Mouse (Mus musculus) heart, postnatal 10 days (tissue): ENCODE measurements around the gene Izumo2. TPM values are rescaled to one million over a fixed set of nuclear protein-coding genes. Genes with fewer than 3 reads are reported as not detected.
"Not testable (repeated sequence)": the region's sequence is repeated elsewhere in the genome, so short reads cannot be mapped to it uniquely, and the experiment has no call there.

Experiments used
- DNase-seq, 2 experiments: peaks; one replicate each; pipeline ENCODE4 v3.0.0; 2021
- intact Hi-C: fragments of 180-260 bp; cut with DNase I; formaldehyde crosslinking; loops from one replicate; pipeline ENCODE4 v1.15.1; 2025
- total RNA-seq, 2 experiments: library from RNA; stranded (reverse); gene quantifications; 2 replicates each; pipeline ENCODE4 v1.2.3; 2021

The Izumo2 gene
- total RNA-seq, 2 experiments from 2014 or later = not detected

DNA sequence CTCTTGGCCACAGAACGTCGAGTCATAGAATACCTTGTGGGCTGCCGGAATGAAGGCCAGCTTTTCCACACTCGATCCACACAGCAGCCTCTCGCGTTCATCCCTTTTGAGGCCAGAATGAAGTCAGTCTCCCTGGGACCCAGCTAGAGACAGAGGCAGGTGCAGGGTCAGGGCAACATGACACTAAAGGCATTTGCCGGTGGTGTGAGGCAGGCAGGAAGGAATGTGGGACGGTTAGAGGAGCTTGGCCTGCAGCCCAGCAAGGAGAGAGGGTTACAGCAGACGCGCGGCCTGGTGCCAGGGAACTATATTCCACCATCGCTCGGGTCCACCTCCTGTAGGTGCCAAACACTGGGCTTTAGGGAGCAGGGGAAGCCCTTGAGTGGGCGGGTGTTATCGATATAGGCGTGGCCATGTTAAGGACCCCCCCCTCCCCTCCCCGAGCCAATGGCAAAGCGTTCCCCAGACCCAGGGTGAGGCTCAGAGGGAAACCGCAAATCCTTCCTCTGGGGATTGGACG lies 11.3 kb upstream of the Izumo2 start:
- DNase-seq = peak; percentile 86 to 88
- intact Hi-C loops = loop anchor here (2.0 kb wide), 1 partner anchor 20 kb away; no protein-coding TSS in a partner anchor

- DNase-seq = no peak
- intact Hi-C loops = loop anchor here (2.0 kb wide), 1 partner anchor 21 kb away; no protein-coding TSS in a partner anchor
Observed at GRCm38 (mm10) chr7:44697980-44698379, 10.6 kb upstream of the Izumo2 start.

- intact Hi-C loops = loop anchor here (5.0 kb wide), 3 partner anchors 35 to 180 kb away; partner anchors contain the start of gene Mybpc2
- DNase-seq = peak; percentile 44 to 51
Observed at GRCm38 (mm10) chr7:44701921-44702320, 6.6 kb upstream of the Izumo2 start.

GRCm38 (mm10) chr7:44702985-44703384 lies 5.6 kb upstream of the Izumo2 start:
- no peak for DNase-seq
- intact Hi-C loops = loop anchor here (5.0 kb wide), 3 partner anchors 36 to 181 kb away; partner anchors contain the start of gene Mybpc2

DNA sequence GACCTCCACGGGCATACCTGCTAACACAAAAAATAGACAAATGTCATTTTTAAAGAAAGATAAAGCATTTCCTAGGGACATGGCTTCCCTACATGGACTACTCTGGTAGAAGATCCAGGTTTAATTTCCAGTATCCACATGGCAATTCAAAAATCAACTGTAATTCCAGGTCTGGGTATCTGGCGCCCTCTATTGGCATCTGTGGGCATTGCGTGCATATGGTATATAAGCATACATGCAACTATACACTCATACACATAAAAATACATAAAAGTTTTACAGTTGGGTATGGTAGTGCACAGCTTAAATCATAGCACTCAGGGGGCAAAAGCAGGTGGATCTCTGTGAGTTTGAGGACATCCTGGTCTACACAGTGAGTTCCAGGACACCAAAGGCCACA lies 4.2 kb upstream of the Izumo2 start:
- DNase-seq = peak; percentile 48 to 62
- intact Hi-C loops = loop anchor here (5.0 kb wide), 3 partner anchors 37 to 182 kb away; partner anchors contain the start of gene Mybpc2

DNA sequence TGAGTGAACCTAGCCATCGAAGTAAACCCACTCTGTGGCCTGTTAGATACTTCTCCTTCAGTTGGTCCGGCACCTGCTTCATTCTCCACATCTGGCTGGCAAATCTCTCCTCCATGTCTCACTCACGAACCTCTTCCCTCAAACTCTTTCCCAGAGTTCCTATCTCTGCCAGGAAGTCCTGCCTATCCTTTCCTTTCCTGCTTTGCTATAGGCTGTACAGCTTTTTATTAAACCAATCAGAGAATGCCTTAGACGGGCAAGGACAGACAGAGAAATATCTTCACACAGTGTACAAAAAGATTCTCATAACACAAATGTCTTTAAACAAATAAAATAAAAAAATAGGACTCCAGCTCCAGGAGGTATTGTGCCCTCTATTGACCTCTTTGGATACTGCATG lies 3.5 kb upstream of the Izumo2 start:
- intact Hi-C loops = no loop called here
- no peak for DNase-seq

DNA sequence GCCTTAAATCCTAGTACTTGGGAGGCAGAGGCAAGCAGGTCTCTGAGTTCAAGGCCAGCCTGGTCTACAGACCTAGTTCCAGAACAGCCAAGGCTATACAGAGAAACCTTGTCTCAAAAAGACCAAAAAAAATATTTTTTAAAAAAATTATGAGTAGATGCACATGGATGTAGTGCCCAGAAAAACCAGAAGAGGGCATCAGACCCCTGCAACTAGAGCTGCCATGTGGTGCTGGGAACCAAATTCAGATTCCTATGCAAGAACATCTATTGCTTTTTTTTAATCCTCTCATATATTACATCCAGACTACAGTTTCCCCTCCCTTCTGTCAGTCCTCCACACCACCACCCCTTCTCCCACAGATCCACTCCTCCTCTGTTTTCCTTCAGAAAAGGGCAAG lies 2.2 kb upstream of the Izumo2 start:
- intact Hi-C loops = no loop called here

GRCm38 (mm10) chr7:44707169-44707675 lies 1.3 kb upstream of the Izumo2 start:
- DNase-seq = no peak
- intact Hi-C loops = no loop called here

More for the DNA sequence above, 2.2 kb upstream of the Izumo2 start:
- no peak for DNase-seq

- DNase-seq, intact Hi-C loops: not testable (repeated sequence)
Observed at GRCm38 (mm10) chr7:44708093-44708492, 449 bp upstream of the Izumo2 start.

DNA sequence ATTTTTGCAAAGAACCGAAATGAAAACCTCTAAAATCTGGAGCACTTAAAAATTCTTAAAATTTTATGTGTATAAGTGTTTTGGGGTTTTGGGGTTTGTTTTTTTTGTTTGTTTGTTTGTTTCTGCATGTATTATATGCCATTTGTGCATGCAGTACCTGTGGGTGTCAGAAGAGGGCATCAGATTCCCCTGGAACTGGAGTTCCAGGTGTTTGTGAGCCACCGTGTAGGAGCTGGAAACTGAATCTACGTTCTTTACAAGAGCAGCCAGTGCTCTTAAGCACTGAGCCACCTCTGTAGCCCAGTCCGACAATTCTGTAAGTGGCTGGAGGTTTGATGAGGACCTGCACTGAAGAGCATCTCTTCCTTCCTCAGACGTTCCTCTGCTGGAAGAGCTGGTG lies 1.3 kb downstream of the Izumo2 start:
- no peak for DNase-seq
- intact Hi-C loops = no loop called here

DNA sequence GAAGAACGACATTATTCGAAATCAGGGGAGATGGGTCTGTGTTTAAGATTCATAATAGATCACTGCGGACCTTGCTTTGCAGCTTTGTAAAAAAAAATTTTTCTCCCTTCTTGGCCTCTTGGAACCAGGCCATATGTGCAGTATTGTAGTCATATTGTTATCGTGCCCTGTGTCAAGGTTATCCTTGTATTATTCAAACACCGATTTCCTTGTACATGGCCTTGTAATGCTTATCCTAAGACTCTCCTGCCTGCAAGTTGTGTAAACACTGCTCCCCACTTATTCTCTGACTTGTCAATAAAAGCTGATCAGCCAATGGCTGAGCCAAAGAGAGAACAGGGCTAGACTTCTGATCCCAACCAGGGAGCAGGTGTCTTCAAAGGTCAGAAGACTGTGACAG lies 13.5 kb downstream of the Izumo2 start:
- intact Hi-C loops = loop anchor here (5.0 kb wide), 1 partner anchor 235 kb away; no protein-coding TSS in a partner anchor
- DNase-seq = no peak

DNA sequence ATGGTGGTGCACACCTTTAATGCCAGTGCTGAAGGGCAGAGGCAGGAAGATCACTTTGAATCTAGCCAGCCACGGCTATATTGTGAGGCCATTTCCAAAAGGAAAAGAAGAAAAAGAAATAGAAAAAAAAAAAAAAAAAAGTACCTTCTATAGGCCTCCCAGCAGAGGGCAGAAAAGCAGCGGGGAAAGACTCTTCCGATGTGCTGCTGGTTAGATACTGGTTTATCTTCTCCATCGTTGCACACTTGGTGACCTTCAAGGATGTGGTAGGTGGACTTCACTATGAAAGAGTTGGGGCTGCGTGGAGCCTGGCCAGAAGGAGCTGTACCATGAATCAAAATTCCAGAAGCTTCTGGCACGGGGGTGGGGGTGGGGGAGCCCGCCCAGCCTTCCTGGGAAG lies 15.8 kb downstream of the Izumo2 start:
- peak in 1 of 2 experiments; percentile 10 for DNase-seq
- intact Hi-C loops = loop anchor here (5.0 kb wide), 1 partner anchor 233 kb away; no protein-coding TSS in a partner anchor

DNA sequence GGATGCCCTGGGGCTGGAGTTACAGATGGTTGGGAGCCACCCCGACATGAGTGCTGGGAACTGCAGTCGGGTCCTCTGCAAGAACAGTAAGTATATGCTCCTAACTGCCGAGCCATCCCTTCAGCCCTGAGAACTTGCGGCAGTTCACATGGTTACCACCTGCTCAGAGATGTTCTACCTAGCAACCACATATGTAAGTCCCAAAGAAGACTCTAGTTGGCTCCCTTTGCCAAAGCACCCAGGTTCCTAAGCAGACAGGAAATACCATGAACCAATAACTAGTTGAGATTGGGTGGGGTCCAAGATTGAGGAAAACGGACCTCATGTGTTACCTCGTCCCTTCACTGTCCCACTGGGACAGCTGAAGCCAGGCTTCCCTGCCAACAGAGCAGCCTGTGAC lies 17.8 kb downstream of the Izumo2 start:
- intact Hi-C loops = loop anchor here (5.0 kb wide), 1 partner anchor 96 kb away; no protein-coding TSS in a partner anchor
- no peak for DNase-seq

DNA sequence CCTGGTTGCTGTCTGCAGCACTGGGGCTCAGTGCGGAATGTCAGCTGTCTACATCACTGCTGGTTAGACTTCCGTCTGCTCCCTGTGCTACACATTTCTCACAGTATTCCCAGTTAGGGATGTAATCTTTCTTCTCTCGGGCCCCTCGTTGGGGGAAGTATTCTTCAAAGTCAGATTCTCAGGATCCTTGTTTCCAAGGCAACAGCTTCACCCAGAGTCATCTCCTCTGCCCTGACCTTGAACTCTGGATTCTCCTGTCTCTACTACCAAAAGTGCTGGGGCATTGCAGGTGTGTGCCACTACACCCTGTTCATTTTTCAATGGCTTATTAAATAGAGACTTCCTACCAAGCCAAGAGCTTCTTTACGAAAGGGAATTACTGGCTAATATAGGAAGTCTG lies 18.6 kb downstream of the Izumo2 start:
- DNase-seq = no peak
- intact Hi-C loops = loop anchor here (5.0 kb wide), 1 partner anchor 95 kb away; no protein-coding TSS in a partner anchor

DNA sequence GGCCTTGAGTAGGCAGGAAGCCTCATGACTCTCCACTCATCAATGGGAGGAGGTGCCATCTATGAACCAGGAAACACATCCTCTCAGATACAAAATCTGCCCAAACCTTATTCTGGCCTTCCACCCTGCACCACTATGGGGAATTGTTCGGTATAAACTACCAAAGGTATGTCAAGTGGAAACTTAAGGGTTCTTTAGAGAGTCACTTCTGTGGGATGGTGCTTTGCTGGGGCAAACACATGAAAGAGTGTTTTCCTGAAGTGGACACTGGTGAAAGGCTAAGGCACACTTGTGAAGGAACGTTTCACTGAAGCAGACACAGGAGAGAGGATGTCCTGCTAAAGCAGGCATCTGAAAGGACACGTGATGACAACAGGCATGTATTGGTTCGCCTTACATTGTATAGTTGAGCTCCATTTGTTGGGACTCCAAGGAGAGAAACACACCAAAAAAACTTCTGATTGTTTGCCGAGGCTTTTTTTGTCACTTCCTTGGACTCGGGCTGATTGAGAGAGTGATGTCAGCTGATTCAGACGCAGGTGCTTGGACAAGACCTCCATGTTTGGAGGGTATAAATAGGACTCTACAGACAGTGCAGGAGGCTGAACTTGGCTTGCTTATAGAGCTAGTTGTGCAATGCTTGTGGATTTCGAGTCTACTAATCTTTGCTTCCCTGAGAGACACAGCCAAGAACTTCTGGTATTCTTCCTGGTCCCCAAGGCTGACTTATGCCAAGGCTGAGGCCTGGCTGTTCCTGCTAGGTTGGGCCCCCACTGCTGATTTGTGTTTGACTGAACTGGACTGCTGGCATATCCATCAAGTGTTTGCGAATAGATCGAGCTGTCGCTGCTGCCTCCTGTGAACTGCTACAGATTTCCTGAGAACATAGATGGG lies 19.8 kb downstream of the Izumo2 start:
- intact Hi-C loops = loop anchor here (5.0 kb wide), 1 partner anchor 94 kb away; no protein-coding TSS in a partner anchor
- no peak for DNase-seq

GRCm38 (mm10) chr7:44733723-44734122 lies 25.2 kb downstream of the Izumo2 start:
- no peak for DNase-seq
- intact Hi-C loops = no loop called here

DNA sequence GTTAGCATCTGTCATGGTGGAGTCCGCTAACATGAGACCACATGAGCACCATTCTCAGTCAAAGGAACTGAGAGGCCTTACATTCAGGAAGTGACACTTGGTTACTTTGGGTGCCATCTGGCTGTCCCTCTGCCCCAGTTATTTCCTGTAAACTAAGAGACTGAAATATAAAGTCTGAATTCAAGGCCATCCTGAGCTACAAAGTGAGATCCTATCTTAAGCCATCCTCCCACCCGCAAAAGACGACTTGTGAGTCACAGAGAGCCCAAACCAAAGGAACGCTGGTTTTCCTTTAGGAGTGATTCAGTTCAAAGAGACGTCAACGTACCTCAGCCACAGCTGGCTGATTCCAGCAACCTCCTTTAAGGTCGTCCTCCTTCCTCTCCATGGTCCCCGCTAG lies 32.8 kb downstream of the Izumo2 start:
- intact Hi-C loops = no loop called here
- no peak for DNase-seq

GRCm38 (mm10) chr7:44744270-44744669 lies 35.7 kb downstream of the Izumo2 start:
- intact Hi-C loops = no loop called here
- no peak for DNase-seq

- peak; percentile 75 to 76 for DNase-seq
- intact Hi-C loops = no loop called here
Observed at GRCm38 (mm10) chr7:44745076-44745475, 36.5 kb downstream of the Izumo2 start.

DNA sequence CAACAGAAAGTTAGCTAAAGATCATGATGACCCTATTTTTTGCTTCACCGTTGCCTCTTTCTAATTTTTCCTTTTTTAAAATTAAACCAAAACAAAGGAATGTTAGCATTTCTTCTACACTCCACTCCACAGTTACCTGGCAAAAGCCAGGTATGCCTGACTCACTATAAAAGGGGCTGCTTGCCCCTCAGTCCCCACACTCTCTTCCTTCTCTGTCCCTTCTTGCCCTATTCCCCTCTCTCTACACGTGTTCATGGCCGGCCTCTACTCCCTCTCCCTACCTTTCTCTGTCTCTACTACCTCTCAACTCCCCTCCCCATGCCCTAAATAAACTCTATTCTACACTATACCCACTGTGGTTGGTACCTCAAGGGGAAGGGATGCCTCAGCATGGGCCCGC lies 38.6 kb downstream of the Izumo2 start:
- intact Hi-C loops = no loop called here
- no peak for DNase-seq
